Mouse (Mus musculus): ENCODE data around the gene Hadh.

GRCm38 (mm10) chr3:131251601-131252000, 20.3 kb downstream of the Hadh start:
- TF ChIP-seq POLR2A (IDR thresholded peaks at IDR 0.05; ENCODE audit: insufficient read depth, low read length) (no peak), CTCF (IDR thresholded peaks at IDR 0.05; ENCODE audit: low read depth, low read length) (no peak)
